Mouse (Mus musculus): ENCODE results near the gene 4933405L10Rik. TPM values are rescaled to one million over a fixed set of nuclear protein-coding genes. Genes with fewer than 3 reads are reported as not detected.

Gene 4933405L10Rik
- total RNA-seq, 2 experiments from 2014 or later: not detected

- intact Hi-C loops (cut with DNase I): no loop called here
- DNase-seq: no peak
- H3K4me3 ChIP-seq: no peak overlapping the region
- no peak overlapping the region for H3K27ac ChIP-seq
- TF ChIP-seq CTCF (IDR thresholded peaks at IDR 0.05): no peak
Observed at GRCm38 (mm10) chr8:105702731-105703415, 4.6 kb upstream of the 4933405L10Rik start.

- no peak for TF ChIP-seq CTCF (IDR thresholded peaks at IDR 0.05)
- H3K27ac ChIP-seq: no peak overlapping the region
- intact Hi-C loops (cut with DNase I): no loop called here
- no peak for DNase-seq
- H3K4me3 ChIP-seq: no peak overlapping the region
Observed at GRCm38 (mm10) chr8:105704146-105704812, 3.2 kb upstream of the 4933405L10Rik start.

DNA sequence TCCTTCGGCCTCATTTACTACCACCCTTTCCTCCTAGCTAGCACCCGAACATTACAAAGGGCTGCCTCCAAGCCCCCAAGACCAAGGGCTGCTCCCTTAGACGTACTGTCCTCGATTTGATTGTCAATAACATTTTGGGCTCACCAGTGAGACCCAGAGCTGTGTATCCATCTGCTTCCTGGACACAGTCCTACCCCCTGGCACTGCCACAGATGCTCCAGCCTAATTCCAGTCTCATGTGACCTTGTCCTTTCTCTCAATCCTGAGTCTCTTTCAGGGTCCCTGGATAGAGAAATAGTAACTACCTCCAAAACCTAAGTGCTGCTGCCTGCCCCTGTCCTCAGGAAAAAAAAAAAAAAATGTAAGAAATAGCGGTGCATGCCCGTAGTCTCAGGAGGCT, 2.5 kb upstream of the 4933405L10Rik start:
- no peak overlapping the region for H3K27ac ChIP-seq
- intact Hi-C loops (cut with DNase I): no loop called here
- H3K4me3 ChIP-seq: no peak overlapping the region
- no peak for DNase-seq
- TF ChIP-seq CTCF (IDR thresholded peaks at IDR 0.05): no peak

DNA sequence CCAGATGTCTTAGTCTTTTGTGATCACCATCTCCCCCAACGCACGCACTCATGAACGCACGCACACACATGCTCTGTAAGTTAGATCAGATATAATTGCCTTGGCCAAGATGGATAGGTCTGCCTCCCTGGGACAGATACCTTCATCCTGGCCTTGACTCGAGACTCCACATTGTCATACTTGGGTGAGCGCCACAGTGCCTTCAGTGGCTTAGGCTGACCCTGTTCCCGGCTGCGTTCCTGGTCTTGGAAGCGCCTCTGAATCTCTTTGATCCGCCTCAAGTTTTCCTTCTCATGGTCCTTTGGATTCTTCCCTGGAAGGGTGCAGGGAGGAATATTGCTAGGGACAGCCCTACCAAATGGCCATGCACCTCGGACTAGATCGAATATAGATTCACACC, 1.0 kb upstream of the 4933405L10Rik start:
- intact Hi-C loops (cut with DNase I): no loop called here
- Histone ChIP-seq H3K27ac (no peak overlapping the region), H3K4me3 (no peak overlapping the region)
- no peak for DNase-seq
- TF ChIP-seq CTCF (IDR thresholded peaks at IDR 0.05): no peak

DNA sequence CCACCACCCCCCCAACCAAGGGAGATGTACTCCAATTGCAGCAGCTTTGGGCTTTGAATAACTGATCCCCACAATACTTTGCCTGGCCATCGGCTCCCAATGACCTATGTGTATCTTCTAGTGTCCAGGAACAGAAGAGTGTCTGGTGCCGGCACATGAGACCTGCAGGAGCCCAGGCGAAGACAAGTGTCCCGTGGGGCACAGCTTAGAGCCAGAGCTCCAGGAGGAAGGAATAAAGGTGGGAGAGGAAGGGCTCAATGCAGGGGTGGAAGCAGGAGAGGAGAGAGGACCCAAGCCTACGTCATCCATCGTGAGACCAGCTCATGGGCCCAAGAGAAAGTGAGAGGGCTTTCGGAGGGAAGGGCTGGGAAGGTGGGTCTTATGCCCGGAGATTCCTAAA, 1.2 kb downstream of the 4933405L10Rik start:
- intact Hi-C loops (cut with DNase I): no loop called here
- no peak for DNase-seq
- Histone ChIP-seq H3K4me3 (no peak overlapping the region), H3K27ac (no peak overlapping the region)
- TF ChIP-seq CTCF (IDR thresholded peaks at IDR 0.05): no peak

DNA sequence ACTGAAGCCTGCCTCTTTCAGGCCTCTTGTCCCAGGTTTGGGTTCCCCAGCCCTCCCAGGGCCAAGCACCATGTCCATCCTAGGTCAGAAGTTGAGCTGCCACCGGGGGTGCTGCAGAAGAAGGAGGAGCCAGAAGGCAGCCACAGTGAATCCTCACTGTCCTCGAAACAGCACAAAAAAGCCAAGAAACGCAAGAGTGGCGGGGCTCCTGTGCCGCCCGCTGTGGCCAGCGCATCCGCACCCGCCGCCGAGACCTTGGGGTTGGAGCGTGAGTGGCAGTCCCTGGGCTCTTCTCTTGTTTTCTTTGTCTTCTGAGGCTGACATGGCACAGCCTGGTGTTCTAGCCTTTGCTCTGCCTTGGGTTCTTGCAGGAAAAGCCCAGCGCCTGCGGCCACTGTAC, 1.9 kb downstream of the 4933405L10Rik start:
- intact Hi-C loops (cut with DNase I): no loop called here

GRCm38 (mm10) chr8:105712286-105712685, 4.8 kb downstream of the 4933405L10Rik start:
- no peak overlapping the region for H3K4me3 ChIP-seq

More for the DNA sequence above, 1.9 kb downstream of the 4933405L10Rik start:
- no peak overlapping the region for H3K4me3 ChIP-seq
- no peak overlapping the region for H3K27ac ChIP-seq
- no peak for TF ChIP-seq CTCF (IDR thresholded peaks at IDR 0.05)
- no peak for DNase-seq

DNA sequence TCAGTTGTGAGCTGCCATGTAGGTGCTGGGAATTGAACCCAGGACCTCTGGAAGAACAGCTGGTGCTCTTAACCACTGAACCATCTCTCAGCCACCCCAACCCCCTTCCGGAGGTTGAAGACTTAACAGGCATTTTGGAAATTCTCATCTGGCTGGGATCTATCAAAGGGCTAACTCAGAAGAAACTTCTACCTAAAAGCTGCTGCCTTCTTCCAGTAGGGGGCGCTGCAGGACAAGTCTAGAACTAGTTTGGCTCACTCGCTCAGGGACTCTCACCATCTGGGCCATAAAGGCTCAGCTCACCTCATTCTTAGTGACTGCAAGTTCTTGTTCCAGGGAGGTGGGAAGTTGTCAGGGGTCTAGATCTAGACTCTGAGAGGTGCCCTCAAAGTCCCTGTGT, 6.7 kb downstream of the 4933405L10Rik start:
- peak overlapping the region; percentile 66; the same call in 1 of the 2 replicates for H3K27ac ChIP-seq
- intact Hi-C loops (cut with DNase I): loop anchor here (1.0 to 5.0 kb wide), 5 partner anchors 58 to 308 kb away; no protein-coding TSS in a partner anchor
- peak; percentile 91 for DNase-seq
- TF ChIP-seq CTCF (IDR thresholded peaks at IDR 0.05): peak; percentile 94
- no peak overlapping the region for H3K4me3 ChIP-seq

More at GRCm38 (mm10) chr8:105712286-105712685, 4.8 kb downstream of the 4933405L10Rik start:
- no peak for TF ChIP-seq CTCF (IDR thresholded peaks at IDR 0.05)
- H3K27ac ChIP-seq: no peak overlapping the region
- intact Hi-C loops (cut with DNase I): loop anchor here (5.0 kb wide), 2 partner anchors 60 to 310 kb away; no protein-coding TSS in a partner anchor
- DNase-seq: no peak

GRCm38 (mm10) chr8:105715042-105715441, 7.6 kb downstream of the 4933405L10Rik start:
- H3K27ac ChIP-seq: peak overlapping the region; percentile 66
- DNase-seq: no peak
- TF ChIP-seq CTCF (IDR thresholded peaks at IDR 0.05): no peak
- H3K4me3 ChIP-seq: no peak overlapping the region
- intact Hi-C loops (cut with DNase I): loop anchor here (2.0 kb wide), 2 partner anchors 74 to 116 kb away; no protein-coding TSS in a partner anchor

DNA sequence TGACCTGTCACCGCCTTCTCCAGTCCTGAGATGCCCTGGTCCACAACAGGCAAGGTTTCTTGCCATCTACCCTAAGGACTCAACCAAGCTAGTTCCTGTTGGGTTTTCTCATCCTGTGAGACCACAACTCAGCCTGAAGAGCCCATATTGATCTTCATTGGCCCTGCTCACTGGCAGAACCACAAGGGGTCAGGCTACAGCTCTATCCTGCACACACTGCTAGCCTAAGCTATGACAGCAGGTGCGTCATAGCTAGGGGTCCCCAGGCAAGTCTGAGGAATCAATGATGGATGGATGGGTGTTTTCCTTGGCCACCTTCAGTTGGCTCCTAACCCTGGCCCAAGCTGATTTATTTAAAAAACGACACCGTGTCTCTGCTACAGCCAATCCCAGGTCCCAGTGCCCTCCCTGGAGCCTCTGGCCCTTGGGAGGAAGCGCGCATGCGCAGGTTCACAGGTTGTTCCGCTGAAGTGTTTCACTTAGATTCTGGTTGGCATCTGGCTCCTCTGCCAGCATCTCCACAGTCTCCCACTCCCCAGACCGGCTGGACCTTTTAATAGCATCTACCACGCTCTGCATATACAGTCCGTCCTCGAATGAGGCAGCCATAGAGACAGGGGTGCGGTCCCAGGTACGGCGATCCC, 9.0 kb downstream of the 4933405L10Rik start:
- no peak for TF ChIP-seq CTCF (IDR thresholded peaks at IDR 0.05)
- H3K4me3 ChIP-seq: no peak overlapping the region
- intact Hi-C loops (cut with DNase I): no loop called here

DNA sequence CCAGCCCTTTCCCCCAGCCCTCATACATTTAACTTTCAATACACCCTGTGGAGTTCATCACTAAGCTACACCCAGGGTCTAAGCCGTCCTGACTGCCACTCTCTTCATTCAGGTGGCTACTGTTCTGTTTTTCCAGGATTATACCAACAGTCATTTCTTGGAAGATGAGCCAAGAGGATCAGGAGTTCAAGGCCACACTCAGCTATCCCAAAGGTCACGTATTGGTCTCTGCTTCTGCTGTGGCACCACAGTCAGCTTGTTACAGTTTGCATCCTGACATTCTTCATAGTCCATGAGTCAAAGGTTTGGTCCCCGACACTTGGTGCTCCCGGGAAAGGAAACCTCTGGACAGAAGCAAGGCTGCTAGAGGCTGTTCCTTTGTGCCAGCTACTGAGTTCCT, 12.2 kb downstream of the 4933405L10Rik start:
- intact Hi-C loops (cut with DNase I): no loop called here
- no peak for DNase-seq
- peak overlapping the region; percentile 58; the same call in 1 of the 2 replicates for H3K27ac ChIP-seq

More for the DNA sequence above, 9.0 kb downstream of the 4933405L10Rik start:
- no peak for DNase-seq
- no peak overlapping the region for H3K27ac ChIP-seq

GRCm38 (mm10) chr8:105722861-105723260, 15.4 kb downstream of the 4933405L10Rik start:
- intact Hi-C loops (cut with DNase I): no loop called here
- TF ChIP-seq CTCF (IDR thresholded peaks at IDR 0.05): no peak
- H3K4me3 ChIP-seq: no peak overlapping the region
- no peak overlapping the region for H3K27ac ChIP-seq
- DNase-seq: no peak

More for the DNA sequence above, 12.2 kb downstream of the 4933405L10Rik start:
- H3K4me3 ChIP-seq: no peak overlapping the region
- no peak for TF ChIP-seq CTCF (IDR thresholded peaks at IDR 0.05)

DNA sequence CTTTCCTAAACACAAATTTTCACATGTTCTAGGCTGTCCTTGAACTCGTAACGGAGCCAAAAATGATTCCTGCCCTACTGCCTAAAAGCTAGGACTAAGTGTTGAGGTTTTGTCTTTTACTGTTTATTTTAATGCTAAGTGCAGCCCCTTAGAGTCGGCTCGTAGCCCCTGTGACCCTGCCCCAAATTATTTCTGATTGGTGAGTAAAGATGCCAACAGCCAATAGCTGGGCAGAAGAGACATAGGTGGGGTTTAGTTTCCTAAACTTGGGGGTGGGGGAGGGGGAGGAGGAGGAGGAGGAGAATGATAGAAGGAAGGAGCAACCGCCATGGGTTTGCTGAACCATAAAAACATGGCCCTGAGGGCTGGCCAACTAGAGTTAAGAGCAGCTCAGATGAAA, 18.3 kb downstream of the 4933405L10Rik start:
- TF ChIP-seq CTCF (IDR thresholded peaks at IDR 0.05): no peak
- no peak overlapping the region for H3K27ac ChIP-seq
- intact Hi-C loops (cut with DNase I): no loop called here
- DNase-seq: no peak
- no peak overlapping the region for H3K4me3 ChIP-seq
